Mouse (Mus musculus) heart, adult 18-20 months (tissue): ENCODE data around the gene Llcfc1. TPM values are rescaled to one million over a fixed set of nuclear protein-coding genes. Genes with fewer than 3 reads are reported as not detected.

Experiments
- DNase-seq, 2 experiments: peaks; one replicate each; pipeline ENCODE4 v3.0.0; 2021 to 2022; ENCODE audit warnings: mixed read lengths in 1 of 2
- total RNA-seq, 2 experiments: library from RNA; stranded (reverse); gene quantifications; 2 replicates each; pipeline ENCODE4 v1.2.3; 2021

Llcfc1 gene
- total RNA-seq, 2 experiments from 2014 or later: not detected

DNA sequence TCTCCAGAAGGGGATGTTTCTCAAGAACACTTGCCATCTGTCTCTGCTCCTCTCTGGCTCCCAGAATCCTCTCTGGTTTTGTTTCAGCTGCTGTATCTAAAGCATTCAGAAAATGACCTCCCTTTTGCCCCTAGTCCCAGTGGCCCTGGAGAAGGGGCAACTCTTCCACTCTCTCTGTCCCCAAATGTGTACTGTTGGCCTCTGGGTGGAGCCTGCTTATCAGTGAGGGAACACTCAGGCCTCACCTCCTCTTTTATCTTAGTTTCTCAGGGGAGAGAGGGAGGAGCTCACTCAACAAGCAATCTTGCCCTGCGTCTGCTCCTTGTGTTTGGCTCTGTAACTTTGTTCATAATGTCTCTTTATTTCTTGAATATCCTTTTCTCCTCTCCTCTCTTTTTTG lies 19.9 kb downstream of the Llcfc1 start, which contains the start of gene Kel:
Gene Kel (minus strand): TSS at position 217 of the 400 bp plus-strand sequence.
- no peak for DNase-seq

DNA sequence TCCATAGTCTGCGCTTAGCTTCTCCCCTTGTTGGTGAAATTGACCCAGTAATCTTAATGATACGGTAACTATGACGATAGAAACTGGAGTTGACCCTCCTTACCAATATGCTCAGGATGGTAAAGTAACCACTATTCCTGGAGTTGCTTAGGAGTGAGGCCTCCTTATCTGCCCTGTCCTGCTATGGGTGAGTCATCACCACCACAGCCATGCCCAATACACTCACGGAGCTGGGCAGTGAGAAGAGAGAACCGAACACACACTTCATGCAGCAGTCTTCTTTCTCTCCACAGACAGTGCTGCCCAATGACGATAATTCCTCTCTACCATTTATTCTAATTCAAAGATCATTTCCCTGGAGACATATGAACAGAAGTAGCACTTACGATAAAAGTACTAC lies 22.0 kb downstream of the Llcfc1 start:
- DNase-seq: no peak

DNA sequence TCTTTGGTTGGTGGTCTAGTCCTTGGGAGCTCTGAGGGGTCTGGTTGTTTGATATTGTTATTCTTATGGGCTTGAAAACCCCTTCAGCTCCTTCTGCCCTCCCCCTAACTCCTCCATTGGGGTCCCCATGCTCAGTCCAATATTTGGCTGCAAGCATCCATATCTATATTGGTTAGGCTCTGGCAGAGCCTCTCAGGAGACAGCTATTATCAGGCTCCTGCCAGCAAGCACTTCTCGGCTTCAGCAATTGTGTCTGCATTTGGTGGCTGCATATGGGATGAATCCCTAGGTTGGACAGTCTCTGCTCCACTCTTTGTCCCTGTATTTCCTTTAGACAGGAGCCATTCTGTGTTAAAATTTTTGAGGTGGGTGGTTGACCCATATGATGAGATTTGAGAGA lies 26.1 kb downstream of the Llcfc1 start:
- no peak for DNase-seq

DNA sequence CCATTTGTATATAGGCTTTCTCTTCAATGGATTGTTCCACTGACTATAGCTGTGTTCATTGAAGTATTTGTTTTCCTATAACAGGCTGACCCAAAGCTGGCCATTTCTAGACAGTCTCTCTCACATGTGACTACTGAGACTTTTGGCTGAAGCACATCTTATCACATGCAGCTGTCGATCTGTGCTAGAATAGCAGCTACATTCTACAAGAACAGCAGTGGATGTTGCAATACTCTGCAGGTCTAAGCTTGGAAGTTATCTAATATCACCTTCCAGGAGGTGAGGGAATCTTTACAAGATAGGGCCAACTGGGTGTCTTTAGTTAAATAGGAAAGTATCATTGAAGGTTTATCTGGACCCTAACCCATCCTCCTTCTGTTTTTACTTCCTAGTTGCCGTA lies 37.2 kb downstream of the Llcfc1 start:
- DNase-seq: no peak

DNA sequence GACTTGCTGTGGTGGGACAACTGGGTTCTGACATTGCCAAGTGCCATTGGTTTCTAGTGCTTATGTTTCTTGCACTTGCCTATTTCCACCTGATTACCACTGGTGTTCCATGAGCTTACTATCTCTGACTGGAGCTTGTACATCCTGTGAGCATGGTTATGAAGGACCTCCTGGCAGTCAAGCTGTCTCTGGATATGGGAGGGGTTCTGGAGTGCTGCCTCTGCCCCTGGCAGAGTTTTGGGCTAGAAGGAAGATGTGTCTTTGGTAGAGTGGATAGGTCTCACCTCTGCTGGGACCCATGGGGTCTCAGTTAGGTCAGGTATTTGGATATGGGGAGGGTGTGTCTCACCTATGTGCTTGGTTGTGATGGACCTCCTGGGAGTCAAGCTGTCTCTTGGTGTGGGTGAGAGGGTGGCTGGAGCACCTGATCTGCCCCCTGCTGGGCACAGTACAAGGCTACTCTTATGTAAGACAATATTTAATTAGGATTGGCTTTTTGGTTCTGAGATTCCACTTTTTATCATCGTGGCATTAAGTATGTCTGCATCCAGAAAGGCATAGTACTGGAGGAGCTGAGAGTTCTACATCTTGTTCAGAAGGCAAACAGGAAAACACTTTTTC lies 43.9 kb downstream of the Llcfc1 start:
- DNase-seq: no peak

DNA sequence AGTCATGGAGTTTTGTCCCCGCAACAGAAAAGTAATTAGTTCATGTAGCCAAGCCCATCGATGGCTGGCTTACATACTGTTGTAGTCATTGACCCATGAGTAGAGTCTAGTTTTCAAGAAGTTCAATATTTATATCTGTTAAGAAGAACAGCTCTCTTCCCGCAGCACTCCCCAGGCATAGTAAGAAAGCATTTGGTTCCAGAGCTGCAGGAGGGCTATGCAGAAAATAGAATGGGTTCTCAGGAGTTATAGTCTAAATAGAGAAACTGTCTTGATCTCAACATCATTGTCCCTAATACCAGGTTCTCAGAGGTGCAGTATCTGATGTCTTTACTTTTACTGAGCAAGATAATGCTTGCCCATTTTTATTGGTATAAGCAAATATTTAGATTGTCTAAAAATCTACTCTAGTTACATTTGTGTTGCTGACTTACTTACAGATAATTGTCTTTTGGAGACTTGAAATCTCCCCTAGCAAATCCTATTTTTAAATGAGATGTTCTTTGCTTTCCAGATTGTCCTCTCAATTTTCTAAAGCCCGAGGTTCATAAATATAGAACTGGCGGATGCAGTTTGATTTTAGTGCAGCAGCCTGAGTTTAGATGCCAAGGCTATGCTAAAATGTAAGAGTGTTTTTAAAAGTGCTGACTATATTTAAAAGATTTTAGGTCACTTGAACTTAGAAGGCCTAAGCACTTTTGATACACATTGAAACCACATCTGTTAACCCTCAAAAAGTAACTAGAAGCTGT lies 50.7 kb downstream of the Llcfc1 start:
- no peak for DNase-seq

Other genes starting within 250 kb of the Llcfc1 start
- gene Gm10334, start 238.3 kb upstream of the Llcfc1 start, total RNA-seq: not detected
- gene Prss1, start 225.5 kb upstream of the Llcfc1 start, total RNA-seq: not detected
- not detected for gene Prss2, start 162.6 kb upstream of the Llcfc1 start, total RNA-seq
- gene Ephb6, start 78.9 kb upstream of the Llcfc1 start, total RNA-seq: 1 to 10 TPM; 1.3 to 1.8 TPM
- gene Trpv6, start 48.0 kb upstream of the Llcfc1 start, total RNA-seq: not detected
- gene Trpv5, start 3.7 kb upstream of the Llcfc1 start, total RNA-seq: not detected
- not detected for gene Kel, start 19.9 kb downstream of the Llcfc1 start, total RNA-seq
- not detected for gene Olfr459, start 90.7 kb downstream of the Llcfc1 start, total RNA-seq
- gene Pip, start 163.1 kb downstream of the Llcfc1 start, total RNA-seq: not detected
- gene Sval2, start 168.6 kb downstream of the Llcfc1 start, total RNA-seq: not detected